Mouse (Mus musculus) macrophage (primary cell): Measurements from ENCODE around the gene Coq10a. TPM values are rescaled to one million over a fixed set of nuclear protein-coding genes. Genes with fewer than 3 reads are reported as not detected.

Source experiments
- H3K27ac ChIP-seq: fragments of 350-480 bp; formaldehyde crosslinking; 2 replicates; pipeline ENCODE4 v1.9.0; 2021
- H3K36me3 ChIP-seq: fragments of 350-480 bp; formaldehyde crosslinking; 2 replicates; pipeline ENCODE4 v1.9.0; 2021; ENCODE audit errors: inconsistent target
- H3K4me3 ChIP-seq: fragments of 350-480 bp; formaldehyde crosslinking; 2 replicates; pipeline ENCODE4 v1.9.0; 2021; ENCODE audit errors: inconsistent target
- H3K79me2 ChIP-seq: fragments of 350-480 bp; formaldehyde crosslinking; 2 replicates; pipeline ENCODE4 v1.9.0; 2021; ENCODE audit errors: inconsistent target
- WGBS: methylation state at CpG from one replicate; pipeline ENCODE4 v1.1.7; 2026; ENCODE audit warnings: inconsistent platforms; ENCODE audit not compliant: missing documents; 5-methylcytosine and 5-hydroxymethylcytosine counted together
- polyA plus RNA-seq: library from polyadenylated mRNA; stranded (reverse); fragments of 250-400 nt; gene quantifications from 3 replicates; pipeline ENCODE4 v1.2.4, GENCODE M21; 2018; ENCODE audit warnings: inconsistent platforms

The Coq10a gene
- polyA plus RNA-seq, 1 experiment from 2014 or later, result 25.5 TPM

DNA sequence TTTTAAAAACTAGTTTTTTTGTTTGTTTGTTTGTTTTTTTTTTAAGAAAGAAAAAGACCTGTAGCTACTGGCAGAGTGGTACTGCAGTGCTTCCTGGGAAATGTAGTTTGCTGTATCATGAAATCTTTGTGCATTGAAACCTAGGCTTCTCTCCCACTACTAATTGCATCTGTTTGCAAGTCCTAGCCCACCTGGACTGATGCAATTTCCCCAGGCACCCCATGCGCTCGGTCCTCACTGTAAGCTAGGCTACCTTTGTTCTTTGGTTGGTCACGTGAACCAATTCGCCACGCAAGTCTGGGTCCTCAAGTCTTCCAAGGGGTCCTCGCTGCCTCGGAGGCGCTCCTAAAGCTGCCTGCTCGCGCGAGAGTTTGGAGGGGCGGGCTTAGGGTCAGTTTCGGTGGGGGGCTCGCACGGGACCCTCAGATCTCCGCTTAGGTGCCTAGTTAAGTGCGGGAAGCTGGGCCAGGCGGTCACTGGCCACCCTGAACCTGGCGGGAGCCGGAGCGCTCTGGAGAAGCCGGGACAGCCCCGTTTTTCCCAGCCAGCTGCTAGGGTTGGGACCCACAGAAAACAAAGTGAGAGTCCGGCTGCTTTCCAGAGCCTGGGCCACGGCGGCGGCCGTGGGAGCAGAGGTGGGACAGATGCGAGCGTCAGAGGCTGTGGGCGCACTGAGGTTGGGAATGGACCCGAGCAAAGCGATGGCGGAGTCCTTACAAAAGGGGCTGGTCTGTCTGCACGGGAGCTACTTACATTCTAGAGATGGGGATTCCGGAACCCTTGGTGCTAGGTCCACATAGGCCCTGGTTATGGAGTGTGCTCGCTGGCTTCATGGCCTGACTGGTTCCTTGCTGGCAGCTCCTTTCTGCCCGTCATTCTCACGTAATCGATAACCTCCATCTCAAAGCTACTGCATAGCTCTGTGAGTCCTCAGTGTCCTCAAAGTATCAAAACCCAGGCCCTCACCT is 46.4 kb downstream of the Coq10a start, which contains the start of gene Cnpy2:
Cnpy2 (plus strand) TSS at position 319 of the 968 bp plus-strand sequence.
- 0% methylated on average over 40 of the region's 40 CpGs for WGBS
- peak within 1 kb of the TSS; percentile 90 for H3K4me3 ChIP-seq
- H3K27ac ChIP-seq, result peak within 1 kb of the TSS; percentile 89
- H3K36me3 ChIP-seq, result peaks cover 38% of the 10 kb centered on the region
- peaks cover 19% of the 10 kb centered on the region; the same call in 1 of the 2 replicates for H3K79me2 ChIP-seq

GRCm38 (mm10) chr10:128321641-128322040 is 47.2 kb downstream of the Coq10a start:
- 62% methylated on average over 12 of the region's 12 CpGs for WGBS
- peaks cover 19% of the 10 kb centered on the region; the same call in 1 of the 2 replicates for H3K79me2 ChIP-seq
- H3K27ac ChIP-seq, result peak overlapping the region; percentile 89; the same call in 1 of the 2 replicates
- H3K4me3 ChIP-seq, result peak overlapping the region; percentile 90
- H3K36me3 ChIP-seq, result peaks cover 33% of the 10 kb centered on the region

- Histone ChIP-seq H3K79me2 (no peaks in the 10 kb centered on the region), H3K27ac (no peak overlapping the region), H3K36me3 (peaks cover 40% of the 10 kb centered on the region; the same call in 1 of the 2 replicates), H3K4me3 (no peak overlapping the region)
- 98% methylated on average over 8 of the region's 8 CpGs for WGBS
Observed at GRCm38 (mm10) chr10:128315578-128315977, 53.2 kb downstream of the Coq10a start.

Other genes with a start within 250 kb of the Coq10a start
- gene Rbms2, start 188.7 kb downstream of the Coq10a start, polyA plus RNA-seq, result 18.9 to 45.4 TPM (median 23.8 TPM) in 3 replicates
- not detected in 3 replicates for gene Gls2, start 174.5 kb downstream of the Coq10a start, polyA plus RNA-seq
- gene Spryd4, start 157.2 kb downstream of the Coq10a start, polyA plus RNA-seq, result 5.3 to 10.6 TPM (median 6.9 TPM) in 3 replicates
- not detected in 3 replicates for gene Mip, start 143.2 kb downstream of the Coq10a start, polyA plus RNA-seq
- gene Timeless, start 136.9 kb downstream of the Coq10a start, polyA plus RNA-seq, result 4.1 to 22.4 TPM (median 9.6 TPM) in 3 replicates
- not detected in 3 replicates for gene Apon, start 114.9 kb downstream of the Coq10a start, polyA plus RNA-seq
- gene Apof, start 100.3 kb downstream of the Coq10a start, polyA plus RNA-seq, result 0.16 to 0.18 TPM in 2 of 3 replicates, not detected in the other
- gene Stat2, start 98.4 kb downstream of the Coq10a start, polyA plus RNA-seq, result 83.8 to 206 TPM (median 96.7 TPM) in 3 replicates
- 0.10 TPM in 1 of 3 replicates, not detected in the others for gene Il23a, start 70.2 kb downstream of the Coq10a start, polyA plus RNA-seq
- gene Pan2, start 65.7 kb downstream of the Coq10a start, polyA plus RNA-seq, result 2.9 to 5.7 TPM (median 3.4 TPM) in 3 replicates
- 83.6 to 112 TPM (median 85.3 TPM) in 3 replicates for gene Cnpy2, start 46.5 kb downstream of the Coq10a start, polyA plus RNA-seq
- gene Cs, start 31.3 kb downstream of the Coq10a start, polyA plus RNA-seq, result 94.4 to 128 TPM (median 100 TPM) in 3 replicates
- gene Ankrd52, start 8.1 kb upstream of the Coq10a start, polyA plus RNA-seq, result 23.3 to 29.3 TPM (median 26.0 TPM) in 3 replicates
- not detected in 3 replicates for gene Slc39a5, start 32.2 kb upstream of the Coq10a start, polyA plus RNA-seq
- 44.1 to 130 TPM (median 65.7 TPM) in 3 replicates for gene Nabp2, start 42.5 kb upstream of the Coq10a start, polyA plus RNA-seq
- gene Rnf41, start 42.7 kb upstream of the Coq10a start, polyA plus RNA-seq, result 26.5 to 35.2 TPM (median 33.6 TPM) in 3 replicates
- gene Smarcc2, start 90.3 kb upstream of the Coq10a start, polyA plus RNA-seq, result 73.6 to 136 TPM (median 74.8 TPM) in 3 replicates
- 1,390 to 2,190 TPM (median 1,921 TPM) in 3 replicates for gene Myl6, start 125.1 kb upstream of the Coq10a start, polyA plus RNA-seq
- gene Myl6b, start 129.7 kb upstream of the Coq10a start, polyA plus RNA-seq, result 0.73 to 1.7 TPM (median 1.4 TPM) in 3 replicates
- 147 to 161 TPM (median 155 TPM) in 3 replicates for gene Esyt1, start 156.9 kb upstream of the Coq10a start, polyA plus RNA-seq
- gene Zc3h10, start 178.8 kb upstream of the Coq10a start, polyA plus RNA-seq, result 6.7 to 13.0 TPM (median 9.6 TPM) in 3 replicates
- 1,107 to 2,183 TPM (median 2,047 TPM) in 3 replicates for gene Rpl41, start 180.3 kb upstream of the Coq10a start, polyA plus RNA-seq
- gene Pa2g4, start 197.0 kb upstream of the Coq10a start, polyA plus RNA-seq, result 45.8 to 148 TPM (median 116 TPM) in 3 replicates
- gene Erbb3, start 220.7 kb upstream of the Coq10a start, polyA plus RNA-seq, result 1.2 to 1.7 TPM (median 1.4 TPM) in 3 replicates